Mouse (Mus musculus) monocyte, adult 59 days (primary cell): ENCODE measurements around the gene Cyp27a1. TPM values are rescaled to one million over a fixed set of nuclear protein-coding genes. Genes with fewer than 3 reads are reported as not detected.

ENCODE experiments used
- total RNA-seq, 2 experiments: library from RNA; stranded (reverse); gene quantifications; one replicate each; pipeline ENCODE4 v1.2.4; 2023

Gene Cyp27a1
- total RNA-seq, result 100 to 1,000 TPM; 183 to 203 TPM

GRCm38 (mm10) chr1:74713099-74713858, at the start of gene Cyp27a1:
TSS of gene Cyp27a1 (plus strand) at chr1:74713574.

GRCm38 (mm10) chr1:74748643-74749271, 35.4 kb downstream of the Cyp27a1 start, which contains the start of gene Prkag3:
TSS of gene Prkag3 (minus strand) at chr1:74749221.

GRCm38 (mm10) chr1:74771845-74771930, 58.3 kb downstream of the Cyp27a1 start, which contains the start of gene Wnt6:
TSS of gene Wnt6 (plus strand) at chr1:74771892.

Other genes starting within 250 kb of the Cyp27a1 start
- 10 to 100 TPM; 18.8 to 18.9 TPM for gene Cnot9, start 207.5 kb upstream of the Cyp27a1 start, total RNA-seq
- under 1 TPM in 1 of 2 experiments, not detected in 1; 0.85 TPM for gene Plcd4, start 170.7 kb upstream of the Cyp27a1 start, total RNA-seq
- gene Usp37, start 169.3 kb upstream of the Cyp27a1 start, total RNA-seq, result 10 to 100 TPM; 15.8 to 18.7 TPM
- 10 to 100 TPM; 19.7 to 24.2 TPM for gene Zfp142, start 125.3 kb upstream of the Cyp27a1 start, total RNA-seq
- 1 to 10 TPM; 6.5 to 7.0 TPM for gene Bcs1l, start 125.3 kb upstream of the Cyp27a1 start, total RNA-seq
- 10 to 100 TPM; 38.6 to 45.9 TPM for gene Rnf25, start 112.2 kb upstream of the Cyp27a1 start, total RNA-seq
- gene Stk36, start 112.1 kb upstream of the Cyp27a1 start, total RNA-seq, result under 1 TPM; 0.36 to 0.84 TPM
- gene Ttll4, start 51.8 kb upstream of the Cyp27a1 start, total RNA-seq, result 10 to 100 TPM; 26.2 to 33.6 TPM
- not detected for gene Prkag3, start 35.6 kb downstream of the Cyp27a1 start, total RNA-seq
- gene Wnt6, start 58.3 kb downstream of the Cyp27a1 start, total RNA-seq, result 1 to 10 TPM; 3.7 to 6.5 TPM
- not detected for gene Wnt10a, start 77.9 kb downstream of the Cyp27a1 start, total RNA-seq
- not detected for gene Cdk5r2, start 141.4 kb downstream of the Cyp27a1 start, total RNA-seq
- not detected for gene Fev, start 171.8 kb downstream of the Cyp27a1 start, total RNA-seq
- not detected for gene Cryba2, start 179.6 kb downstream of the Cyp27a1 start, total RNA-seq
- gene Cfap65, start 222.0 kb downstream of the Cyp27a1 start, total RNA-seq, result not detected
- gene Ihh, start 238.1 kb downstream of the Cyp27a1 start, total RNA-seq, result under 1 TPM; 0.33 to 0.42 TPM